Mouse (Mus musculus) spleen, postnatal 10 days (tissue): ENCODE results near the gene 4930412O13Rik.

ENCODE experiments used
- DNase-seq, 2 experiments: peaks; one replicate each; pipeline ENCODE4 v3.0.0; 2021 to 2022; ENCODE audit warnings: low spot score in 2 of 2

The 4930412O13Rik gene

GRCm38 (mm10) chr2:9880271-9880670, 781 bp upstream of the 4930412O13Rik start:
- no peak for DNase-seq

GRCm38 (mm10) chr2:9881611-9882023, 565 bp downstream of the 4930412O13Rik start:
- no peak for DNase-seq

- no peak for DNase-seq
Observed at GRCm38 (mm10) chr2:9882371-9882925, 1.4 kb downstream of the 4930412O13Rik start.

GRCm38 (mm10) chr2:9882926-9883802, 2.1 kb downstream of the 4930412O13Rik start:
- DNase-seq, result no peak

GRCm38 (mm10) chr2:9883803-9884532, 2.9 kb downstream of the 4930412O13Rik start:
- no peak for DNase-seq

- no peak for DNase-seq
Observed at GRCm38 (mm10) chr2:9884533-9885216, 3.6 kb downstream of the 4930412O13Rik start.

- no peak for DNase-seq
Observed at GRCm38 (mm10) chr2:9885217-9885770, 4.2 kb downstream of the 4930412O13Rik start.

- DNase-seq, result no peak
Observed at GRCm38 (mm10) chr2:9886031-9886430, 5.0 kb downstream of the 4930412O13Rik start.

- DNase-seq, result no peak
Observed at GRCm38 (mm10) chr2:9886921-9887610, 6.0 kb downstream of the 4930412O13Rik start.

GRCm38 (mm10) chr2:9887636-9888035, 6.6 kb downstream of the 4930412O13Rik start:
- no peak for DNase-seq

GRCm38 (mm10) chr2:9888913-9889650, 8.0 kb downstream of the 4930412O13Rik start, which contains the start of gene 9230102O04Rik:
TSS of gene 9230102O04Rik (minus strand) at chr2:9889540.
- no peak for DNase-seq

- no peak for DNase-seq
Observed at GRCm38 (mm10) chr2:9889651-9890183, 8.7 kb downstream of the 4930412O13Rik start, which contains the start of gene Gata3. TSS of gene Gata3 (minus strand) at chr2:9890034.

- no peak for DNase-seq
Observed at GRCm38 (mm10) chr2:9890251-9890650, 9.2 kb downstream of the 4930412O13Rik start.

GRCm38 (mm10) chr2:9890906-9891305, 9.9 kb downstream of the 4930412O13Rik start:
- no peak for DNase-seq

- DNase-seq, result no peak
Observed at GRCm38 (mm10) chr2:9892541-9892940, 11.5 kb downstream of the 4930412O13Rik start.

- DNase-seq, result no peak
Observed at GRCm38 (mm10) chr2:9893272-9893953, 12.4 kb downstream of the 4930412O13Rik start.

GRCm38 (mm10) chr2:9894836-9895593, 14.0 kb downstream of the 4930412O13Rik start:
- DNase-seq, result no peak

- no peak for DNase-seq
Observed at GRCm38 (mm10) chr2:9896097-9896770, 15.2 kb downstream of the 4930412O13Rik start.
